In genomic region chr8:84588498-84588897, GRCm38 (mm10) we compare ENCODE assay signal across 12 mouse cellular contexts.
DNase-seq lines count a peak whose midpoint lies in the region; ATAC-seq and TF ChIP-seq lines count a peak whose summit lies in the region.
"Had no signal": no experiment of that assay in that cellular context is flagged by ENCODE, and none has a peak within 500 bp of the region (broad histone marks: within the 10 kb centered on the region; RNA-seq: fewer than 3 reads in every experiment).

No protein-coding gene starts in this region.

- peak overlapping the region; percentile 65 for H3K9ac ChIP-seq in liver, embryonic 14.5 days (replicated peaks)
- H3K9ac ChIP-seq: forebrain, postnatal 0 days had no signal

- H3K4me3 ChIP-seq in testis, adult 2 months (ENCODE audit: control insufficient read depth, low read depth, low read length): peak overlapping the region; percentile 1; the same call in 1 of the 2 replicates
- peak overlapping the region in 1 of 2 experiments; percentile 31; a peak in 2 of 4 replicates for H3K4me3 ChIP-seq in liver, embryonic 14.5 days (ENCODE audit: insufficient read depth in 1 of 2, low read depth in 2 of 2, low read length in 2 of 2)

- 29% methylated on average over 11 of the region's 11 CpGs for WGBS in liver, embryonic 14.5 days (ENCODE audit: insufficient replicate concordance)

- H3K4me1 ChIP-seq in testis, adult 2 months (ENCODE audit: control insufficient read depth, insufficient read depth, low read length): no peaks in the 10 kb centered on the region
- H3K4me1 ChIP-seq in liver, embryonic 14.5 days (replicated peaks; ENCODE audit: control insufficient read depth in 2 of 2, insufficient read depth in 2 of 2, low read length in 1 of 2): peaks cover 24 to 33% of the 10 kb centered on the region in 2 experiments

- DNase-seq in cerebellum, adult 9-11 months: peak; percentile 41
- no peak for DNase-seq in cerebellum, adult 9-10 months
- DNase-seq in testis, postnatal 10 days (ENCODE audit: low spot score): no peak
- DNase-seq in liver, embryonic 14.5 days (ENCODE audit: low read depth in 3 of 3, low spot score in 3 of 3): peak in 1 of 3 experiments; percentile 66
- no peak for DNase-seq in ovary, postnatal 10 days (ENCODE audit: low spot score)
- DNase-seq: cerebellum, adult 8-10 months; forebrain, postnatal 0 days; lung, postnatal 14 days had no signal

- TF ChIP-seq POLR2A in testis, adult 2 months (IDR thresholded peaks at IDR 0.05; ENCODE audit: control insufficient read depth, low read depth, low read length): no peak

- peak overlapping the region; percentile 54 for H3K4me2 ChIP-seq in liver, embryonic 14.5 days (ENCODE audit: low read depth)

- H3K27me3 ChIP-seq in testis, adult 2 months (ENCODE audit: control insufficient read depth, insufficient read depth, low read length): no peaks in the 10 kb centered on the region
- H3K27me3 ChIP-seq in liver, embryonic 14.5 days (ENCODE audit: control insufficient read depth, insufficient read depth, low read length): no peaks in the 10 kb centered on the region

- H3K27ac ChIP-seq in testis, adult 2 months (ENCODE audit: control insufficient read depth, insufficient read depth, low read depth, low read length): no peak overlapping the region
- H3K27ac ChIP-seq in liver, embryonic 14.5 days: peak overlapping the region; percentile 75

- TF ChIP-seq EP300 in liver, embryonic 14.5 days (IDR thresholded peaks at IDR 0.05; ENCODE audit: low read depth): peak; percentile 62; the same call in 1 of the 2 replicates

- H3K36me3 ChIP-seq in testis, adult 2 months (ENCODE audit: control insufficient read depth, insufficient read depth, low read length): no peaks in the 10 kb centered on the region
- no peaks in the 10 kb centered on the region for H3K36me3 ChIP-seq in liver, embryonic 14.5 days (replicated peaks; ENCODE audit: control insufficient read depth, insufficient read depth, low read depth)
- H3K36me3 ChIP-seq: G1E had no signal

- ATAC-seq in liver, embryonic 14.5 days (ENCODE audit: insufficient read depth): peak; percentile 80
- no peak for ATAC-seq in monocyte, adult 5-6 weeks (replicated peaks; ENCODE audit: insufficient number of reproducible peaks, low FRiP score, low TSS enrichment, poor library complexity, severe bottlenecking)
- ATAC-seq in inflammation-experienced regulatory T-cells, adult 6 months: no peak
- ATAC-seq: forebrain, postnatal 0 days had no signal

- no peaks in the 10 kb centered on the region for H3K9me3 ChIP-seq in liver, embryonic 14.5 days (ENCODE audit: control insufficient read depth, low read length)
- H3K9me3 ChIP-seq: G1E had no signal

- no peak for TF ChIP-seq CTCF in testis, adult 2 months (IDR thresholded peaks at IDR 0.05; ENCODE audit: control insufficient read depth, insufficient read depth, insufficient replicate concordance, low read depth, low read length)
- peak; percentile 40; the same call in 1 of the 2 replicates for TF ChIP-seq CTCF in liver, embryonic 14.5 days (IDR thresholded peaks at IDR 0.05; ENCODE audit: low read depth)
